Mouse (Mus musculus) lung, adult 18-20 months (tissue): ENCODE data around the gene Pdzrn4.

ENCODE experiments used
- DNase-seq, 2 experiments: peaks; one replicate each; pipeline ENCODE4 v3.0.0; 2022; ENCODE audit warnings: mixed read lengths in 2 of 2

Gene Pdzrn4

DNA sequence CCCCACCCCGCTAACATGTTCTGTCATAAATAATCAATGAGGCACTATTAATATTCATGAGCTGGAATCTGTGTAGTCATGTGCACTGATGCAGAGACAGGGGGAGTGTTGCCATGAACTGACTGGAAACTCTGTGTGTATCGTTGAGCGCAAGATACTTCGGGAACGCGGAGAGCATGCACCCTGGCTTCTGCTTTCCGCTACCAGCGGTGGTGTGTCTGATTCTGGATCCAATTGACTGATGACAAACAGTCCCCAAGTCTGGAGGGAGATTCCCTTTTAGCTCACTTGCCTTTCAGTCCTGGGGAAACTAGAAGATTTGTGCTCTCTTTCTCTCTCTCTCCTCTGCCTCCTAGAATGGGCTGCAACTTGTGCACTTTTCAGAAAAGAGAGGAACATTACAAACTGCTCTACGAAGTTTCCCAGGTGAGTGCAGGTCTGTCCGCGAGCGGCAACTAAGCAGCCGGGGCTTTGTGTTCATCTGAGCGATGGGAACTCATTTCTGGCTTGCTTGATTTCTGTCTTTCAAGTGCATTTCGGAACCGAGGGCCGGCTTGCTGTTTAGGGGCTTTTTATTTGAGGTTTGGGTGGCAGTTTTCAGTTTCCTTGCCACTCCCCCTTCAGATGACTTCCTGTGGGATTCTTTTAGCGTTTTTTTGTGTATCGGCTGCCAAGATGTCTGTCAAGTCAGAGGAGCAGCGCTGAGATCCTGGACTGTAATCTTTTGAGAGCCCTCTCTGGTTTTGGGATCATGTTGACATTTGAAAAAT is 200.5 kb downstream of the Pdzrn4 start:
- no peak for DNase-seq

DNA sequence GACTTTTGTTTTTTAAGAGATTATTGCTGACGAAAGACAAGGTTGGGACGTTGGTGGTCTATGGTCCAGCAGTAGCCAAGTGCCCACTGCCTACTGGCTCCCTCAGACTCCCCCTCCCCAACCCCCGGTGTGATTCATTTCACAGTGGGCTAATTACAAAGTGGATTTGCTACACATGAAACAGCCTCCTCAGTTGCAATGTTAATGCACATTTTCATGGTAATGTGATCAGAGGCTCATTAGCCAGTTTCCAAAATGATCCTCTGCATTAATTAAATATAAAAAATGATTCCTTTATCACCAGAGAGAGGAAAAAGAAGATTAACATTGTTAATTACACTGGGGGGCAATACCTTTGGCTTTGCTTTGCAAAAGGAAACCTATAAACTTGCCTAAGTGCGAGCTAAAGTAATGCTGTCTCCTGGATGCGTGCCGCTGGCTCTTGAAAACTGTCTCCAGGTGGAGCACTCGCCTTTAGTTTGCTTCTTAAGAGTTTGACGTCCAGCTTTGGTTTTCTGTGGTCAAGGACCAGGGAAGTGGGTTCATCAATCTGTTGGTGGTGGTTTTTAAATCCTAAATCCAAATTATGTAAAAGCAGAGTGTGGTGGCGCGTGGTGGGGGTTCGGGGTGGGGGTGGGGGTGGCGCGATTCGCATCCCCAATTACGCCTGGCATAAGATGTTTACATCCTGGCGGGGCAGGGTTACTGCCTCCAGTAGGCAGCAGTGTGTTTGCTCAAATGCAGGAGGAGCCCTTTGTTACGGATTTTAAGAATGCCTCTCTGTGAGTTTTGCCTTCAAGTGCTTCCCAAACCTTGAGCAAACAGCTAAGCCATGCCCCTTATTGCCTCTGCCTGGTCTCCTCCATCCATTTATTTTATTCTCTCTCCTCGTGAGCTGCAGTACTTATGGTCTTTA is 202.0 kb downstream of the Pdzrn4 start:
- DNase-seq = no peak

DNA sequence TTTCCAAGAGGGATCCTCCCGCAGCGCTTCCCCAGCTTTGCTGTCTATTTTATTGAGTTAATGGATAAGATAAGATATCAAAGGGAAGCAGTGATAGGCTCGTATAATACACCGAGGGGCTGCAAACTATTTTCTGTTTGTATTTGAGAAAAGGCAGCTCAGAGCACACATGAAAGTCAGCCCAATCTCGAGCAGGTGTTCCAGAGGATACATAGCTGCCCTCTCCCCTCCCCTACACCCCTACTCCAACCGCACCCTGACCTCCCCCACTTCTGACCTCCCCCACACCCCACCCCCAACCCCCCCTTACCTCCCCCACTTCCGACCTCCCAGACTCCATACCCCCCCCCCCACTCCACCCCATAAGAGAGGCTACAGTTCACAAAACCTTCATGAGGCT is 202.7 kb downstream of the Pdzrn4 start:
- DNase-seq = no peak

DNA sequence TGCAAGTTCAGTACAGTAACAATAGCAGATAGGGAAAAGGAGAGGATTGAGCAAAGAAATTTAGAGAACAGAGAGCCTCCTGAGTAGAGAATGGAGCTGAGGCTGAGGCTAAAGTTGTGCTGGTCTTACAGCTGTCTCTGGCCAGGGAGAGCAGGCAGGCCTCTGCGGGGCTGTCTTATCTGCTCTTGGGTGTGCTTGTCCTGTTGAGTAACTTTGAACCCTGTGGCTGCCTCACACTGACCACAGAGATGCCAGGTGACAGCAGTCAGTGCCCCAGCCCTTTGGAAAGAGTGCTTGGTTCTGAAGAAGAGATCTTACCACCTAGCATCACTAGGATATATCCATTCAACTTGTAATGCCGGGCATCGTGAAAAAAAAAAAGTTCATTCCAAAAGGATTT is 214.2 kb downstream of the Pdzrn4 start:
- DNase-seq = no peak

DNA sequence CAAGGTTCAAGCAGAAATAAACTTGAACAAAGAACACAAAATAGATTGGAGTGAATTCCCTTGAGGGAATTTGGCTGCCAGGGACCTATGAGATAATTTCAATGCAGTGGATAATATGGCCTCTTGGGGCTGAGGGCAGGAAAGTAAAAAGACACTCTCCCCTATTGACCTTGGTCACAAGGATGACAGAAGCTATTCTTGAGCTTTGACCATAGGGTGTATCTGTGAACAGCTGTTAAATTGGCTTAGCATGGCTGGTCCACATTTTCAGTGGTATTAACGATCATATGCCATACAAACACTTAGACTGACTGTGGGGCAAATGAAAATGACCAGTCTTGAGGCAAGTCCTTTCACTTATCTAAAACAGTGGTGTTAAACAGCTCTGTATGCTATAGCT is 215.7 kb downstream of the Pdzrn4 start:
- no peak for DNase-seq

DNA sequence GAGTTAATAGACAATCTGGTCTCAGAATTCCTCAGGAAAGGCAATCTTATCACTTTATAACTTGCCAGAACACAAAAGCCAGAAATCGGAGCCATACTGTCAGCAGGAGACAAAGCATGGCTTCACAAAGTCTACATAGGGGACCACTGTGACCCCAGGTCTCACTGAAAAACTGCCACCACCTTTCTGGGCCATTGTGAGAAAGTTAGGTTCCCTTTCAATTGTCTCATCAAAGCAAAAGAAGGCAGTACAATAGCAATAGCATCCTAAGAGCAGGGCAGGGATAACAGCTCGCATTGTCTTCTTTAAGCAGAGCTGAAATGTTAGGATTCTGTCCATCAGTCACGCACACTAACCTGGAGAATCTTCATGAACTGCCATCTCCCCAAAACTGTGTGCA is 216.5 kb downstream of the Pdzrn4 start:
- DNase-seq = no peak

DNA sequence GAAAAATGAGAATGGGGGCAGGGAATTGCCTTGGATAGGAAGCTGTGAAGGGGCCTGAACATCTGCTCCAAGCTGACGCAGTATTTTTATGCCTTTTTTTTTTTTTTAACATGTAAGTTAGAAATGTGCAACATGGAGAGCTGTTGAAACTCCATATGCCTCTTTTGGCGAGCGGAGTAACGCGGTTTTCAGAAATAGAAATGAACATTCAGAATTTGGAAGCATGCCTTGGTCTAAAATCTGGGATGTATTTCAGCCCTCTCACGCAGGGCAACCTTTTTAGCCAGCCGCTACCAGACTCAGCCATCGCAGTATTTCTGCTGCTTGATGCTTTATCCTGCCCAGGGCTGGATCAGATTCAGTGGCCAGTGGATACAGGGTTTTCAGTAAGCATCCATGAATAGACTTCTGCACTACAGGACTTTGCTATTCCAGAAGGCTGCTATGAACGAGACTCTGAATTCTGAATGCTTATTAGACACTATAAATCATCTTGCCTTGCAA is 225.1 kb downstream of the Pdzrn4 start:
- DNase-seq = no peak

DNA sequence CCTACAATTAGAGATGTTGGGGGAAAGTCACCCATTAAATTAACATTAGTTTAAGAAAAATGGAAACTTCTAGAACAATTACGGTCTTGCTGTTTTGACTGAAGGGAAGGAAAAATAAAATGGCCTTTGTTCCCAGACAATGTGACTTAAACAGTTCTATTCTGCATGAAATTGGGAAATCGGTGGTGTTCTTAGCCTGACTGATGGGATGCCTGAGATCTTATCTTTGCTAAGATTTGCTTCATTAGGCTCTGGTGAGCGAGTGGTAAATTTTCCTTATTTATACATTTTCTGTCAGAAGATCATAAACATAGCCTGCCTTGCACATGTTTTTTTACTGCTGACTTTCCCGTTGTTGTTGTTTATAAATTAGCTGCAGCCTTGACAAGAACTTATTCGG is 225.6 kb downstream of the Pdzrn4 start:
- no peak for DNase-seq

DNA sequence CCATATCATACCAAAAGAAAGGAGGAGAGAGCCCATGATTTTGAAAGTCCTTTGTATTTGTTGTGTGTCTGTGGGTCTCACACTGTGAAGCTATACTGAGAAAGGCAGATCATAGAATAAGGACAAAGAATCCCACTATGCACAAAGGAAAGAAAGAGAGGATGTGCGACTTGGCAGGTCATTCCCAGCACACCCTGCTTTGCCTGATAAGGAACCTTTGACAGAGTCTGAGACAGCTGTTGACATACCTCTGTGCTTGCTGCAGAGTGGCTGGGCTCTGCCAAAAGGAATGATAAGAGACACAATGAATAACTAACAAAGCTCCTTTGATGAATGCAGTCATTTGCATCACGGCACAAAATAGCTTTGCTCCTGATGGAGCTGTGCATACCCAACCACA is 232.5 kb downstream of the Pdzrn4 start:
- no peak for DNase-seq

DNA sequence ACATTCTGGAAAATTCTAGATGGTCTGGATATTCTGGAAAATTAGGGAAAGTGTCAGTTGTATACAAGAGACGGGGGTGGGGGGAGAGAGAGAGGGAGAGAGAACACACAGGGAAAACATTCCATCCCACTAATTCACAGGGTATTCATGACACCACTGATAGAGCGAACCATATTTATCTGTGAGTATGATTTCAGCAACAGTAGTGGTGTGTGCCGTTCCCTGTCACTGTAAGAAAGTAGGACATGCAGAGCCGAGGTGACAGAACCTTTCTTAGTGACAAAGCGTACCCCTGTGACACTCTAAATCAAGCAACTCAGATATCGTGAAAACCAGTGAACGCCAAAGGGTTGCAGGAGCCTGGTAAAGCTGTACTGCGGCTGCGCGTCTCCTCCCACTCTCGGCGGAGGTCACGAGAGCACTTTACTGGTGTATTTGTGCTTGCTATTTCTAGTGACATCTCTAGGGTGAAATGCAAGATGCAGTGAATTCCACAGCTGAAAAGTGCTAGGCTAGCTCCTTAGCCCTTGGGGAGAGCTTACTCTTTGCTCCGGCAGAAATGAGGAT is 237.4 kb downstream of the Pdzrn4 start:
- no peak for DNase-seq

DNA sequence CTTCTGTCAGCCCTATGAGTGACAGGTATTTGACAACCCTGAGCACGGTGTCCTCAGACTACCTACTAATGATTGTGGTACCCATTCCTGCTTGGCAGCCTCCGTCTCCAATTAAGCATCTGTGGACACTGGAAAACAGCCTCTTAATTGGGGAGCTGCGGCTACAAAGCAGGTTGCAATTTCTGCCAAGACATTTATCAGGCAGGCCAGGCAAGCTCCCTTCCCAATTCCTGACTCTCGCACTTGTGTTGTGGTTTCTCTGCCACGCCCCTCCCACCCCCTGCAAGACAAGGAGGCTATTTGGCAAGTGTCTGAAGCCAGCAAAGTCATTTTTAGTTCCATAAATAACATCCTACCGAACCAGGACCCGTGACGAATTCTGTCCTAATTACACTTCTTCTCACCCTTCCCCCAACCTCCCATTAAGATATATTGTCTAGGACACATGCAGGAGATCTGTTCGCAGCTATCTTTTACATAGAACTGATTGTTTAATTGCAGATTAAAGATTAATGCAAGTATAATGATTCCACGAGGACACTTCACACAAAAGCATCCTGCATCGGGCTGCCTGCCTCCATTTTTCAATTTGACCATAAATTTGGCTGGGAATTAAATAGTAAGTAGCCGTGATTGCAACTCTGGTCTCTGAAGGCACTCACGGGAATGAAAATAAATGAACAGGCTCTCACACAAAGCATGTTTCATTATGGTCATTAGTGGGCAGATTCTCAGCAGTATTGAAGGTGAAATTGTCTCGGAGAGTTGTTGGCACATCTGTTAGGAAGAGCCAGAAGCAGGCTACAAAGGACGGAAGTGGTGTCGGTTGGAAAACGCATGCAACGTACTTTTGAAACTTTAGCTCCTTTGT is 243.8 kb downstream of the Pdzrn4 start:
- DNase-seq = peak in 1 of 2 experiments; percentile 2

DNA sequence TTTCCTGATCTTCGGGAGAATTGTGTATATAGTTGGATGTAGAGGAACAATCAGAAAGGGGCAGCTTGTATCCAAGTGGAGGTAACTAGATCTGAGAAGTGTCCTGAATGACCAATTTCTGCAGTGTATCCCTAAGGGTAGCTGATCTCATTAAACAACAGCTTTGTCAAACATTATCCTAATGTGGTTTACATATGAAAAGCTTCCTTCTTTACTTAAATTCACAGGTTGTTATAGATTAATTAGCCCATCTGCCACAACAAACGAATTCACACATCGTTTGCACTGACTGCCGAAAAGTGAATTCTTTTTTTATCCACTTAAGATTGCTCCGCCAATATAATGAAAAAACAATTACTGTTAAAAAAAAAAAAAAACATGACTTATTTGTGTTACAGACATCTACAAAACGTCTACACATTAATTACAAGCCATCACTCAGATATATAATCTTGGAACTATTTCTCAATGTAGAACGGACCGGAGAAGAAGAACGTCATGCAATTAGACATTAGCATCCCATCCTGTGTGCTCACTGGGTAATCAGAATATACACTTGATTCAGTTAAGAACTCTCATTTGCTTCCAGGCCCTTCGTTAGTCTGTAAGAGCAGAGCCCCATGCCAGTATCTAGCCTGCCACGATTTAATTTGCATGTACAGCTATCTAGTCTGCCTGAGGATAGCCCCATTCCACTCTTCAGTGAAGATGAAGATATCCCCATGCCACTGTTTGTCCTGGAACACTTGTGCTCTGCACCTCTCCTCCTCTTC is 274.8 kb downstream of the Pdzrn4 start:
- no peak for DNase-seq

DNA sequence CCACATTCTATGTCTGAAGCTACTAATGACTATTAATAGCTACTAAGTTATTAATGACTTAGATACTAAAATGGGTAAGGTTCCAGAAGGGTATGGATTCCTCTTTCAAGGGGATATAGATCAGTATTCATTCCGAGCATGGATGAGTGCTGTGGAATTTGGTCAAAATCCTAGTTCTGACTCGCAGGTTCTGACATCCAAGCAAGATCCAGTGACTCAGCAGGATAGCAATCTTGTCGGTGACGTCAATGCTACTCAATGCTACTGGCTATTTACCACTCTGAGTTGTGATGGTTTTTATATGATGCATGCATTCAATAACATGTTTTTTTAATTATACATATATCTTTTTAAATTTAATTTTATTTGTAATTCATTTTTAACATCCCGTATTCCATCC is 279.4 kb downstream of the Pdzrn4 start:
- DNase-seq = no peak

DNA sequence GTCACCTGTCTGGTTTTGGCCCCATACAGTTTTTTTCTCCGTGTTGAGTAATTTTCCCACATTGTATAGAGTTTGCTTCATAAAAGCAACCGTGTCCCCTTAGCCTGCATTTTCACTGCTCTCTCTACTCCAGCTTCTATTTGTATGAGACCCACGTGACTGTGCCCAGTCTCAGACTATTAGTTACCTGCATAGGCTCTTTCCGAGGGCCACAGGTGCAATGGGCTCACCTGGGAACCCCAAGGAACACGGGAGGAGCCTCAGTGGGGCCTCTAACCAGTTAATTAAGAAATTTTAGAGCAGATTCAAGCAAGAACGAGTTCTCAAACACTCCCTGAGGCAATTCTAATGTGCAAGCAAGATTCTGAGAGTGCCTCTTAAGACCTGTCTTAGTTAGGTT is 281.7 kb downstream of the Pdzrn4 start:
- DNase-seq = no peak

DNA sequence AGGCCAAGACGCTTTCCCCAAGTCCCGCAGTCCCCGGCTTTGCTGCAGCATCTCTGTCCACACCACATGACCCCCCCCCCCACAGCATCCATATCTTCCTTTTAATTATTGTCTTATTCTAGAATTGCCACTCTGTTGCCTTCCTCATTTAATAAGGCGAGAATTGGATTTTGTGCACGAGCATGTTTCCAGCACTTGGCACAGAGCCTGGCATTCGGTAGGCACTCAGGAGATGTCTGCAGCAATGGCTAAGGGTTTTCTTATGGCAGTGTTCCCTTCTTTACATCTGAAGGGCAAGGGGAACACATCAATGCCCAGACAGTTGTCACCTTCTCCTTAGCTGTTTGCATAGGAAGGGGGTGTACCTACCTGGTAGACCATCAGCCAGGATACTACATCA is 282.9 kb downstream of the Pdzrn4 start:
- DNase-seq = no peak

DNA sequence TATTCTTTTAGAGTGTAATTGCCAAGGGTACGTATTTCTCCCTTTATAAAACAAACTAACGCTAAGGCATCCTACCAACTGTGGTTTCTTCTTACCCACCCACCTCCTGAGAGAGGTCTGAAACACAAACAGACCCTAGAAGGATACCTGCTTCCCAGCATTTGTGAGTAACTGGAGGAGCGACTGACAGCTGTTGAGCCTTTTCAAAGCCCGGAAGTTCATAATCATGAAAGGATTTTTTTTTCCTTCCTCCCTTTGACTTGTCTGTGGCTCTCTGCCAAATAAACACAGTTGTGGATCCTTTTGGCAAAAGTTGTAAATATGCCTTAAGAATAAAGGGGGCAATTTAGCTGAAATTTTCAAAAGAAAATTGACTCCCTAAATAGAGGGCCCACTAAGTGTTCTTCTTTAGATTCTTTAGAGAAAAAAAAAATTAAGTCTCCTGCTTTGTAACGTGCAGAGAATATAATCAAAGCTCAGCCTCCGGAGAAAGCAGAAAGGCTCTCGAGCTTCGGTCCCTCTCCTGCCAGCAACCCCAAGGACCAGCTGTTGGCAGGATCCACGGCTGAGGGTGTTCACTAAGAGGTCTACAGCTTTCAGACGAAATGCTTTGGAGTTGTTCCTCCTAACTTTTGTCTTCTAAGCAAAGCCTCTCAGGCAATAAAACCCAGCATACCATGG is 299.7 kb downstream of the Pdzrn4 start:
- no peak for DNase-seq

DNA sequence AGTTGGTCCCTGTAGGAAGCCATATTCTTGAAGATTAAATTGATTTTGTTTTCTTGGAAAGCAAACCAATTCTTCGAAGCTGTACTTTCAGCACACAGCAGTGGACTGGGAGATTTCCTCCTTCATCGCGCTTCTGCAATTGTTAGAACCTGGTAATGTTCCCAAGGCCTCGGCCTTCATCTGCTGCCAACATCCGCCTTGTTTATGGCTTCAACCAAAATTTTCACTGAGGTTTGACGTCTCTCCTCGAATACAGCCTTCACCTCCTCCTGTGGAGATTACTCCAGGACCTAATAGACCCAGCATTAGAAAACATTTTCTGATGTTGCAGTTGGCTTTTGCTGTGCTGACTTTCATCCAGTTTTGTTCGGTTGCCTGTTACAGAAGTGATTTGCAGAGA is 307.5 kb downstream of the Pdzrn4 start:
- no peak for DNase-seq

DNA sequence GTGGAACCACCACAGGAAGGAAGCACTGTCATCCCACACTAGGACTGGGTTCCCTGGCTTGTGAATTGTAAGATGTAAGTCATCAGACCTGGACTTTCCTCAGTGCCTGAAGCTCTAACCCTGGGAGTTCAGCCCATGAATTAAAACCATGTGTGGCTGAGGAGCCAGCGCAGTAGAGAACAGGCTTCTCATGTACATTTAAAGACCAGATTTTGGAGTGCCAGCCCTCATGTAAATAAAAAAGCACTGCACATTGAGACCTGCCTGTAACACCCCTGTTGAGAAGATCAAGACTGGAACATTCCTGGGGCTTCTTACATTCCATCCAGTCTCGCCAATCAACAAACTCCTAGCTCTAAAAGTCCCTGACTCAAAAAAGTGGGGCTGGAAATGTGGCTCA is 342.0 kb downstream of the Pdzrn4 start:
- no peak for DNase-seq

DNA sequence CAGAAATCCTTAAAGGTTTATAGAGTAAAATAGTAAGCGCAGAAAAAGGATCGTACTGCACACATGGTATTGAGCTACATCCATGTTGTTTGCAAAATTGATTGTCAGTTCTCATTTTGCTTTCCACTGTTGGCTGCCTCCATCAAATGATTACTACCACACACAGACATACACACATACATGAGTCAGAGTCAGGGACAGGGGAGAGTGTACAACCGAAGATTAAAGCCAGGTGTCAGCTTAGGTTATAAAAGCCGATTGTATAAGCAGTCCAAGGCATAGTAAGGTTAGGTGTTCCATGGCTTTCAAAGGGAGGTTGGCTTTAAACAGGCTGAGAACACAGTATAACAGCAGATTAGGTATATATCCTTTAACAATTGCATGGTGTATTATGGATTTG is 343.2 kb downstream of the Pdzrn4 start:
- no peak for DNase-seq

DNA sequence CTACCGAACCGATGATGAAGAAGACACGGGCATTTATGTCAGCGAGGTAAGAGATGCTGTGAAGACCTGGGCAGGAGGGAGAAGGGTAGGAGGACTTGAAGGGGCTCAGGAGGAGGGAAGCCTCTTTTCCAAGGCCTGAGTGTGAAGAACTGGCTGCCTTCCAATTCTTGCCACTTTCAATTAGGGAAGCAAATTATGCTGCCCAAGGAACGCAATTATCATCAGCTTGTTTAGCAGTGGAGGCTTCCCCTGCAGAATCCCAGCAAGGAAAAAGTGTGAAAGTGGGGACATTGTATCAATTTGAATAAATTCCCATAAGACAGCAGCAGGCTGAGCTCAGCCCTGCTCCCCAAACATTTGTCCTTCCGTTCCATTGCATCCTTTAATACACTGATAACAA is 346.9 kb downstream of the Pdzrn4 start:
- no peak for DNase-seq

DNA sequence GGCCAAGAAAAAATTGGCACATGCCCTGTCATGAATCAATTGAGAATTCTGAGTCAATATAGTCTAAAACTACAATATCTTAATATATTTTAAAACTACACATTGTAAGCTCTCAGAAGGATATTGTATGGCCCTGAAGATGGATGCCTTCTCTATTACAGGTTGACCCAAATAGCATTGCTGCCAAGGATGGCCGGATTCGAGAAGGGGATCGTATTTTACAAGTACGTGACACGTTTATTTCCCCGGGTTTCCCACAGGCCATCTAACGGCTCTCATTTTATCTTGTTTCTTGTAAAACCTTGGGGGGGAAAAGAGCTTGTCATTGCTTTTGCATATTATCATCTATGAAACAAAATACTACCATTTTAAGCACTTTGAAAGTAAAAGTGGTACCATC is 349.4 kb downstream of the Pdzrn4 start:
- DNase-seq = no peak
